Mouse (Mus musculus) bone marrow, adult 2 months (tissue): ENCODE results near the gene Cops2.

Experiments used
- CTCF ChIP-seq: fragments of 200-500 bp; IDR thresholded peaks from 2 replicates; pipeline ENCODE4 v1.5.1; 2011; ENCODE audit warnings: low read length, control low read depth; ENCODE audit not compliant: control insufficient read depth, insufficient read depth
- POLR2A ChIP-seq: fragments of 200-500 bp; IDR thresholded peaks from 2 replicates; pipeline ENCODE4 v1.6.1; 2011; ENCODE audit warnings: low read depth, mild to moderate bottlenecking, control low read depth, low read length, borderline replicate concordance; ENCODE audit not compliant: control insufficient read depth

DNA sequence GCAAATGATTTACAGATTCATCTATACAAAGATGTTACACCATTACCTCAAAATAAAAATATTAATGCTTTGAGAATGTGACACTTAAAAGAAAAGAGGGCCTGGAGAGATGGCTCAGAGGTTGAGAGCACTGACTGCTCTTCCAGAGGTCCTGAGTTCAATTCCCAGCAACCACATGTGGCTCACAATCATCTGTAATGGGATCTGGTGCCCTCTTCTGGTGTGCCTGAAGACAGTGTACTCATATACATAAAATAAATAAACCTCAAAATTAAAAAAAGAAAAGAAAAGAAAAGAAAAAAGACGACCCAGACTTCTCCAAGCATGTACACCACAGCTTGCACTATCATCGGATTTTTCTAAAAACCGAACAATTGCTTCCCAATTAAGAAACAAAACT, 1.2 kb downstream of the Cops2 start:
- TF ChIP-seq CTCF = no peak
- TF ChIP-seq POLR2A = no peak
